Mouse (Mus musculus) intestine, postnatal 0 days (tissue): ENCODE measurements at regions not wholly inside any gene's neighbourhood (a gene's known extent, or its start where the extent isn't known, plus 50 kb on each side); places are given as distances from the start of the nearest gene placed in this dataset.
"Not testable (repeated sequence)": the region's sequence is repeated elsewhere in the genome, so short reads cannot be mapped to it uniquely, and the experiment has no call there.

Experiments
- ATAC-seq: fragments of 200-750 bp; cut with Nextera tagmentation; 2 replicates; pipeline ENCODE4 v1.8.0; 2017; ENCODE audit warnings: mild to moderate bottlenecking, moderate TSS enrichment, moderate library complexity
- H3K27ac ChIP-seq: fragments of 300-500 bp; sonication (generic); 2 replicates; pipeline ENCODE4 v1.5.1; 2014; ENCODE audit warnings: mild to moderate bottlenecking, low read depth, low read length, moderate library complexity
- H3K27me3 ChIP-seq: fragments of 300-500 bp; sonication (generic); replicated peaks from 2 replicates; pipeline ENCODE4 v1.6.1; 2014; ENCODE audit warnings: low read length, mixed read lengths; ENCODE audit not compliant: control insufficient read depth, insufficient read depth
- H3K36me3 ChIP-seq: fragments of 300-500 bp; sonication (generic); 2 replicates; pipeline ENCODE4 v1.6.1; 2014; ENCODE audit warnings: mild to moderate bottlenecking, moderate library complexity; ENCODE audit not compliant: control insufficient read depth, insufficient read depth
- H3K4me1 ChIP-seq: fragments of 300-500 bp; sonication (generic); replicated peaks from 2 replicates; pipeline ENCODE4 v1.6.1; 2014; ENCODE audit warnings: antibody characterized with exemption, low read length, mixed read lengths; ENCODE audit not compliant: control insufficient read depth, insufficient read depth
- H3K4me2 ChIP-seq: fragments of 300-500 bp; sonication (generic); replicated peaks from 2 replicates; pipeline ENCODE4 v1.6.1; 2014; ENCODE audit warnings: low read depth, mild to moderate bottlenecking, moderate library complexity
- H3K4me3 ChIP-seq: fragments of 300-500 bp; sonication (generic); 2 replicates; pipeline ENCODE4 v1.5.1; 2014; ENCODE audit warnings: low read depth, low read length
- H3K9ac ChIP-seq: fragments of 300-500 bp; sonication (generic); 2 replicates; pipeline ENCODE4 v1.6.1; 2014; ENCODE audit warnings: mild to moderate bottlenecking, low read depth, low read length
- H3K9me3 ChIP-seq: fragments of 300-500 bp; sonication (generic); 2 replicates; pipeline ENCODE4 v1.6.1; 2016; ENCODE audit warnings: mixed run types; ENCODE audit not compliant: control insufficient read depth
- CTCF ChIP-seq: sonication (generic); IDR thresholded peaks from 2 replicates; pipeline ENCODE4 v1.5.1; 2016; ENCODE audit warnings: low read depth, mild to moderate bottlenecking, control low read depth, antibody characterized with exemption, moderate library complexity
- WGBS: fragments of 180-500 bp; shearing (Covaris S2); extraction: QIAGEN DNeasy Blood & Tissue Kit; methylation state at CpG from one replicate; pipeline ENCODE4 v1.1.7; 2014; 5-methylcytosine and 5-hydroxymethylcytosine counted together

GRCm38 (mm10) chr7:62232076-62232475 lies 114.3 kb upstream of the Ndn start:
- 52% methylated on average over 5 of the region's 5 CpGs for WGBS

DNA sequence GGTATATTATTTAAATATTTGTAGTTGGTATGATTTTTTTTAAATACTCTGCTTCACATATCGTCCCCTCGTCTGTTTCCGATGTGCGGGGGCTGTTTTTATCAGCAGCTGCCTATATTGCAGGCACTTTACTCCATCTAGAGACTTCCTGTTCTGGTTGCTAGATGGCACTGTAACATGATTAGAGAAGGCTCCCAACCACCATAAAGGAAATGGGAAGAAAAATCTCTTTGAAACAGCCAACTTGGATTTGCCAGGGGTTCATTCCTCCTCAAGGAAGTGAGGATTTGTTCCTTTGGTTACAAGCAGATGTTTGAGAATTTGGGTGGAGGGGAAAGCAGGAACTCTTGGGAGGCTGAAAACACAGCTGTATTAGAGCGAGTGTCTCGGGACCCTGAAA lies 112.3 kb upstream of the Ndn start:
- Histone ChIP-seq H3K4me2 (no peak overlapping the region), H3K4me3 (no peak overlapping the region), H3K36me3 (no peaks in the 10 kb centered on the region), H3K9me3 (no peaks in the 10 kb centered on the region), H3K27me3 (no peaks in the 10 kb centered on the region), H3K4me1 (no peaks in the 10 kb centered on the region), H3K9ac (no peak overlapping the region), H3K27ac (no peak overlapping the region)
- WGBS, result 56% methylated on average over 6 of the region's 6 CpGs
- TF ChIP-seq CTCF, result no peak
- ATAC-seq, result no peak

More at GRCm38 (mm10) chr7:62232076-62232475, 114.3 kb upstream of the Ndn start:
- Histone ChIP-seq H3K9me3 (no peaks in the 10 kb centered on the region), H3K27ac (no peak overlapping the region), H3K4me2 (no peak overlapping the region), H3K4me1 (no peaks in the 10 kb centered on the region), H3K9ac (no peak overlapping the region), H3K36me3 (no peaks in the 10 kb centered on the region), H3K27me3 (no peaks in the 10 kb centered on the region), H3K4me3 (no peak overlapping the region)
- TF ChIP-seq CTCF, result no peak
- ATAC-seq, result no peak

GRCm38 (mm10) chr7:62235766-62236165 lies 110.6 kb upstream of the Ndn start:
- Histone ChIP-seq H3K4me3 (no peak overlapping the region), H3K9me3 (no peaks in the 10 kb centered on the region), H3K27ac (no peak overlapping the region), H3K4me2 (no peak overlapping the region), H3K9ac (no peak overlapping the region), H3K36me3 (no peaks in the 10 kb centered on the region), H3K4me1 (no peaks in the 10 kb centered on the region), H3K27me3 (no peaks in the 10 kb centered on the region)
- no peak for TF ChIP-seq CTCF
- 72% methylated on average over 1 of the region's 1 CpGs for WGBS
- ATAC-seq, result no peak

GRCm38 (mm10) chr7:62261688-62262114 lies 84.7 kb upstream of the Ndn start:
- Histone ChIP-seq H3K27ac (no peak overlapping the region), H3K9ac (no peak overlapping the region), H3K36me3 (no peaks in the 10 kb centered on the region), H3K4me2 (no peak overlapping the region), H3K4me1 (no peaks in the 10 kb centered on the region), H3K4me3 (no peak overlapping the region), H3K27me3 (no peaks in the 10 kb centered on the region), H3K9me3 (no peaks in the 10 kb centered on the region)
- no peak for TF ChIP-seq CTCF
- WGBS, result 42% methylated on average over 8 of the region's 8 CpGs
- ATAC-seq, result no peak

- H3K9ac ChIP-seq, H3K27me3 ChIP-seq, H3K4me1 ChIP-seq, H3K36me3 ChIP-seq, ATAC-seq, H3K4me3 ChIP-seq, H3K9me3 ChIP-seq, H3K27ac ChIP-seq, H3K4me2 ChIP-seq: not testable (repeated sequence)
- WGBS, result 71% methylated on average over 2 of the region's 2 CpGs
These were observed 84.2 kb upstream of the Ndn start for GRCm38 (mm10) chr7:62262174-62262573.

DNA sequence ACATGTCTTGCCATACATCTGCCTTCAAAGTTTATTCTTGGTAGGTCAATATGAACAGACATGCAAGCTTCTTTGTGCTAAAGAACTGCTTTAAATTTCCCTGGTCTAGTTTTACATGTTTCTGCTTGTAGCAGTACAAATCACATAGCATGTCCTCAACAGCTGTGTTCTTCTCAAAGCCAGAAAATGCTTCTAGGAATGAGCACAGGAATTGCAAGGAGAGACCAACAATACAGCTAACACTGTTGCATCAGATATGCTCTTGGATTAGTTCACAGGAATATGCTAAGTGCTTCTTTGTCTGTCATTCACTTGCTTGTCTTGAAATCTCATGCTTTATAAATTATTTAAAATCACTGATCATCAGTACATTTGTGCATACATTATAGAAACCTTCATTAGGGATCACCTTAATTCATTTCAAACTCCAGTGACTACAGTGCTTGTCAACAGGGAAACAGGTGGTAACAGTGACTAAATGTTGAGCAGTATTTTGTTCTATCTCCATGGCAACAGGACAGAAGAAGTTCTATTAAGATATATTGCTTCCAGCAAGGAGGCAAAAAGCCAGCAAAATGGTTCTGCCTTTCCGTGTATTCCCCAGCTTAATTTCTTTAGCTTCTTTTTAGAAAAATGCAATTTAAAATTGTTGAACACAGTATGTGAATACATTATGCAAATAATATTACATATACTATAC lies 77.1 kb upstream of the Ndn start:
- no peaks in the 10 kb centered on the region for H3K9me3 ChIP-seq
- TF ChIP-seq CTCF, result no peak
- ATAC-seq, result no peak
- no peak overlapping the region for H3K4me3 ChIP-seq
- 60% methylated on average over 1 of the region's 1 CpGs for WGBS
- H3K36me3 ChIP-seq, result no peaks in the 10 kb centered on the region
- no peak overlapping the region for H3K4me2 ChIP-seq
- no peak overlapping the region for H3K27ac ChIP-seq
- no peaks in the 10 kb centered on the region for H3K27me3 ChIP-seq
- H3K9ac ChIP-seq, result no peak overlapping the region
- no peaks in the 10 kb centered on the region for H3K4me1 ChIP-seq

DNA sequence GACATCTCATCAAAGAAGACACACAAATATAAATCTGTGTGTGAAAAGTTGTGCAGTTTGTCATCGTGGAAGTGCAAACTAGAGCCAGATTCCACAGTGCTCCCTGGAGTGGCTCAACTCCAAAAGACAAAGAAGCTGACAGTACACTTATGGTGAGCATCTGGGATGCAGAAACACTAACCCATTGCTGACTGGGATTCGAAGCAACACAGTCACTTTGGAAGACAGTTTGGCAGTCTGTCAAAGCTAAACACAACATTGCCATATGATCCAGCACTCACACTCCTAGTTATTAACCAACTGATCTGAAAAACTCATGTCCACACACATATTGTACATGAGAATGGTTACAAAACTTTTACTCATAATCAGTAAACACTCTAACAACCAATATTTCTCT lies 70.2 kb upstream of the Ndn start:
- Histone ChIP-seq H3K27ac (no peak overlapping the region), H3K27me3 (no peaks in the 10 kb centered on the region), H3K4me2 (no peak overlapping the region), H3K4me1 (no peaks in the 10 kb centered on the region), H3K4me3 (no peak overlapping the region), H3K36me3 (no peaks in the 10 kb centered on the region), H3K9me3 (no peaks in the 10 kb centered on the region), H3K9ac (no peak overlapping the region)
- 62% methylated on average over 2 of the region's 2 CpGs for WGBS
- ATAC-seq, result no peak
- TF ChIP-seq CTCF, result no peak
